Mouse (Mus musculus) E14TG2a.4 (cell line): ENCODE data around the gene Gimap7.

Source experiments
- H3K27me3 ChIP-seq: 2 replicates; pipeline ENCODE4 v1.6.1; 2014; ENCODE audit warnings: low read length, control low read depth; ENCODE audit not compliant: insufficient read depth
- H3K36me3 ChIP-seq: 2 replicates; pipeline ENCODE4 v1.6.1; 2014; ENCODE audit warnings: low read length, control low read depth; ENCODE audit not compliant: insufficient read depth
- H3K4me1 ChIP-seq: replicated peaks from 2 replicates; pipeline ENCODE4 v1.6.1; 2014; ENCODE audit warnings: low read depth, low read length, control low read depth
- H3K4me3 ChIP-seq: replicated peaks from 2 replicates; pipeline ENCODE4 v1.5.1; 2014; ENCODE audit warnings: mild to moderate bottlenecking, low read length
- H3K9me3 ChIP-seq: 2 replicates; pipeline ENCODE4 v1.6.1; 2014; ENCODE audit warnings: low read length, control low read depth
- CTCF ChIP-seq: conservative IDR thresholded peaks from 2 replicates; pipeline ENCODE4 v1.5.1; 2014; ENCODE audit warnings: low read length
- NANOG ChIP-seq: IDR thresholded peaks from 2 replicates; pipeline ENCODE4 v1.6.1; 2014; ENCODE audit warnings: borderline replicate concordance, low read length, mixed read lengths
- POU5F1 ChIP-seq: IDR thresholded peaks from 2 replicates; pipeline ENCODE4 v1.6.1; 2014; ENCODE audit warnings: low read length, borderline replicate concordance

Gene Gimap7

DNA sequence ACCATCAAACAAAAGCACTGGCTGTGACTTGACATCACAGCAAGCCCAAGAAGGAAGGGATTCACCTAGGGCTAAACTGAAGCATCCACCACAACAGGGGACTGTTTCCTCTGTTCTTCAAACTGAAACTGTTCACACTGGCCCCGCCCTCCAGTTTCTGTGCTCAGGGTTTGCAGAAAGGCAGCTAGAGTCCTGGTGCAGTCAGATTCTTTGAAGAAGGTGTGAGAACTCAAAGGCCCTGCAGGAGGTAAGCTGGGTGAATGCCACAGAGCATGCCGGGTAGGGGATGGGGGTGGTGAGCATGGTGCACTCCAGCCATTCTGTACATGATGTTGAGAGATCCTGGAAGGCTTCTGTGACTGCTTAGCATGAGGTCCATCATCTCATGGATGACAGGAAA is at the start of gene Gimap7, which contains the start of gene Gm28053:
Gene Gimap7, plus strand, starts transcription at position 167 of the 400 bp plus-strand sequence.
Gene Gm28053, plus strand, starts transcription at position 153 of the 400 bp plus-strand sequence.
- Histone ChIP-seq H3K4me1 (no peaks in the 10 kb centered on the region), H3K27me3 (no peaks in the 10 kb centered on the region), H3K36me3 (no peaks in the 10 kb centered on the region), H3K4me3 (no peak within 1 kb of the TSS), H3K9me3 (no peaks in the 10 kb centered on the region; the same call in 1 of the 2 replicates)
- TF ChIP-seq POU5F1 (no peak), CTCF (no peak), NANOG (no peak)

DNA sequence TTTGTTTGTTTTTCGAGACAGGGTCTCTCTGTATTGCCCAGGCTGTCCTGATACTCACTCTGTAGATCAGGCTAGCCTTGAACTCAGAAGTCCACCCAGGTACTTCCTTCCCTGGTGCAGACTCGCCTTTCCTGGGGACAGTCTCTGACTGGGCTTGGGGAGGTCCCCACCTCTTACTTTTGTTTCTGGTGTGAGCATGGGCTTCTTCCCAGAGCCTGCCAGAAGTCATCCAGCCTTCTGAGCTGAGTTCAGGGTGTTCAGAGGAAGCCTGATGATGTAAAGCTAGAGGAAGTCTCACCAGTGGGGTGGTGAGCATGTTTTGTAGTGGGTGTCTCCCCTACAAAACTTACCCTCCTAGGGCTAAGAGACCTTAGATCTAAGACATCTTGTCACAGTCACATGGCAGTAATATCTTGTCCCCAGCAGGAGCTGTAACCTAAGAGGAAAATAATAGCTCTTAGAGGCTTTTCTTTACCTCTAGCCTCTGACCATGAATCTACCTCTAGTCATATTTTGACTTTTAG is 48.9 kb upstream of the Gimap7 start:
- Histone ChIP-seq H3K9me3 (peaks cover 13% of the 10 kb centered on the region), H3K4me3 (no peak overlapping the region), H3K4me1 (peaks cover 12% of the 10 kb centered on the region), H3K27me3 (peaks cover 10% of the 10 kb centered on the region), H3K36me3 (no peaks in the 10 kb centered on the region)
- no peak for TF ChIP-seq NANOG
- TF ChIP-seq CTCF: no peak

DNA sequence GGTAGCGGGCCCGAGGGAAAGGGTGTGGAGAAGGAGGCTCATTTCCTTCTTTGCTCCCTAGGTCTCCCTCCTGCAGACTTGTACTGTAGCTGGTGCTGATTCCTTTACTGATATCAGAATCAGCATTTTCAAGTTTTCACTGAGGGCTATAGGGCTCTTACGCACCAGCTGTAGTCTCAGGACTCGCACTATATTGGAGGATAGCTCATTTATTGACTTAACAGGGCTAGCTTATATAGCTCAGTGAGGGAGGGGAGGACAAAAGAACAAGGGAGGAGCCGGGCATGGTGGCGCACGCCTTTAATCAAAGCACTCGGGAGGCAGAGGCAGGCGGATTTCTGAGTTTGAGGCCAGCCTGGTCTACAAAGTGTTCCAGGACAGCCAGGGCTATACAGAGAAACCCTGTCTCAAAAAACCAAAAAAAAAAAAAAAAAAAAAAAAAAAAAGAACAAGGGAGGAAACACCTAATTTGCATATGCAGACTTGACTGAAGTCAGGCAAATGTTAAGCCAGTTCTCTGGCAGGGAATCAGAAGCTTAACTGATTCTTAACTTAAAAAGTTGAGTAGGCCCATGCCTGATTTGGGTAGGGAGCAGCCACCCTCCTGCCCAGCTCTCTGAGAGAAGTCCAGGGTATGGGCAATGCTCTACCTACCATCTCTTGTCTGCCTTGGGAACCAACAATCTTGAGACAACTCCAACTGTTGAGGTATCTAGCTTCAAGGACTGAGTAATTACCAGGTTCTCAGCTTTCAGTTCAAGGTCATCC is 43.9 kb upstream of the Gimap7 start:
- no peak overlapping the region for H3K4me3 ChIP-seq
- peaks cover 33% of the 10 kb centered on the region for H3K4me1 ChIP-seq
- TF ChIP-seq POU5F1 (no peak), CTCF (no peak), NANOG (no peak)
- 0 out of 2 replicates have a peak, but pooled peaks cover under 1% of the 10 kb centered on the region for H3K27me3 ChIP-seq
- H3K9me3 ChIP-seq: peaks cover 13% of the 10 kb centered on the region
- no peaks in the 10 kb centered on the region for H3K36me3 ChIP-seq

DNA sequence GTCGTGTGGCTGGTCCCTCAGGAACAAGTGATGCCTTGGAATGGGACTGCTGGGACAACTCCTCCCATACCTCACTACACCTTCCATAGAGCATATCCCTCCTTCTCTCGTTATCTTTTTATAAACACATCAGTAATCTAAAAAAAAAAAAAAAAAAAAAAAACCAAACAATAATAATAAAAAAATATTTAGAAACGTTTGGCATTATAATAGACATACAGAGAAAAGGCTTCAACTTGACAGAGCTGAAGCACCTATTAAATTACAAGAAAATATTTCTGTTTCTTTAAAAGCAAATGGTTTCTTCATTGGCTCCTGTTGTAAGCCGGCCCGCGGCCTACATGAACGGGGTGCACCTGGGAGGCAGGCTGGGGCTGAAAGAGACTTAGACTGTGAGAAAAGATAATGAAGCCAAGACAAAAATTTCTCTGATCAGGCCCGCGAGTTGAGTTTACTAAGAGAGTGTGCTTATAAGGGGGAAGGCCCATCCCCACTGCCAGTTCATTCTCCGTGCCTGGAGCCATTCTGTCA is 43.0 kb upstream of the Gimap7 start:
- TF ChIP-seq POU5F1: no peak
- peaks cover 33% of the 10 kb centered on the region for H3K4me1 ChIP-seq

DNA sequence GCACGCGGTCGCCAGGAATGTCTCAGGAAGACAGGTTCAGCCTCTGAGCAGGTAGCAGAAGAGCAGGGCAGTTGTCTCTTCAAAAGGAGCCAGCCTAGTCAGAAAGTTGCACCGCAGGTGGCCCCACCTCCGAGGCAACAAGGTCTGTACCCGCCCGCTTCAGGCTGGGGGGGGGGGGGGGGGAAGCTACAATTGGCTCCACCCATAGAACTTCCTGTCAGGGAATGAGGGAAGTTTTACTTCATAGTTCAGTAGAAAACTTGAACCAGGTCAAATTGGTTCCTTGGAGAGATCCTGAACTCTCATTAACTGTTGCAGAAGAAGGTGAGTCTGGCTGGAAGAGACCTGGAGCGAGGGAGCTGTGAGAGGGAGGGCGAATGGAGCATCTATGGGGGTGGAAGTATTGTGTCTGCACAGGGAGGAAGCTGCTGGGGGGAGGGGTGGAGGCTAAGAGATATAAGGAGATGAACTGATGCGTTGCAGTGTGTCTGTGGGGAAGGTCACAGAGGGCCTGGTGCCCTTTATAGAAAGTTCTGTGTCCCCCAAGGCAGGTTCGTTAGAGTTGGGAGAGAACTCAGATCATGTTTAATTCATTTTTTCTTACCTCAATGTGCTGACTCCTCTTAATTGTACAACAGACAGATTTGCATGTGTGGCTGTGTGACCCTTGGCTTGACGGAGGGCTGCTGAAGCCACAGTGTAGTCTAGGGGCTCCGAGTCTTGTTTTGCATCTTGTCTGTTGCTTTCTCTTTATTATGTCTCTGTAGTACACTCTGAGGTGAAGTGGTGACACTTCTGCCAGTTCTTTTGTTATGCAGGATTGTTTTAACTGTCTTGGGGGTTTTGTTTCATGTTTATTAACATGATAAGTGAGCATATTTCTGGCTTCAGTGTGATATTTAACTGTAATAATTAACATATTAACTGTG is 42.2 kb upstream of the Gimap7 start, which contains the start of gene Gimap9:
Gene Gimap9, plus strand, starts transcription at position 199 of the 929 bp plus-strand sequence.
- Histone ChIP-seq H3K27me3 (no peaks in the 10 kb centered on the region), H3K36me3 (no peaks in the 10 kb centered on the region), H3K4me3 (peak within 1 kb of the TSS; percentile 53), H3K9me3 (peaks cover 13% of the 10 kb centered on the region), H3K4me1 (peaks cover 33% of the 10 kb centered on the region)
- TF ChIP-seq POU5F1 (peak; percentile 61; the same call in 1 of the 2 replicates), CTCF (no peak)

More for the DNA sequence above, 43.0 kb upstream of the Gimap7 start:
- Histone ChIP-seq H3K36me3 (no peaks in the 10 kb centered on the region), H3K4me3 (peak overlapping the region; percentile 53), H3K9me3 (peaks cover 13% of the 10 kb centered on the region), H3K27me3 (no peaks in the 10 kb centered on the region)

DNA sequence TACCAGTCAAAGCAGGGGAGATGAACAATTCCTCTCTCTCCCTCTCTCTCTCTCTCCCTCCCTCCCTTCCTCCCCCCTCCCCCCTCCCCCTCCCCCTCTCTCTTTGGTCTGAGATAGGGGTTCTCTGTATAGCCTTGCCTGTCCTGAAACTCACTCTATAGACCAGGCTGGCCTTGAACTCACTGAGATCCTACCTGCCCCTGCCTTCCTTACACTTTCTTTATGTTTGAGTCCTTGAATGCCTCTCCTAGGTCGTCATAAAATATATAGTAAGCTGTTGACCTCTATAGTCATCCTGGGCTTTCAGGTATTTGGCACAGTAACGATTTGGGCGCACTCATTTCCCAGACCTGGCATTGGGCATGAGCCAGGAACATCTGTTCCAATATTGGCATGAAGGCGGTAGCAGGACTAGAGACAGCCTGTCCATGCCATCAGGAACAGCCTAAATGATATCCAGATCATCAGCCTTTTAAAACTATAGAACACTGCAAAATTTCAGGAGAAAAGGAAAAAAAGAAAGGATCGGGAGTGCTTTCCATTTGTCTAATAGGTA is 41.5 kb upstream of the Gimap7 start:
- Histone ChIP-seq H3K36me3 (no peaks in the 10 kb centered on the region), H3K27me3 (no peaks in the 10 kb centered on the region), H3K4me3 (no peak overlapping the region), H3K4me1 (peaks cover 33% of the 10 kb centered on the region), H3K9me3 (peaks cover 13% of the 10 kb centered on the region)
- TF ChIP-seq NANOG: no peak
- no peak for TF ChIP-seq POU5F1
- no peak for TF ChIP-seq CTCF

DNA sequence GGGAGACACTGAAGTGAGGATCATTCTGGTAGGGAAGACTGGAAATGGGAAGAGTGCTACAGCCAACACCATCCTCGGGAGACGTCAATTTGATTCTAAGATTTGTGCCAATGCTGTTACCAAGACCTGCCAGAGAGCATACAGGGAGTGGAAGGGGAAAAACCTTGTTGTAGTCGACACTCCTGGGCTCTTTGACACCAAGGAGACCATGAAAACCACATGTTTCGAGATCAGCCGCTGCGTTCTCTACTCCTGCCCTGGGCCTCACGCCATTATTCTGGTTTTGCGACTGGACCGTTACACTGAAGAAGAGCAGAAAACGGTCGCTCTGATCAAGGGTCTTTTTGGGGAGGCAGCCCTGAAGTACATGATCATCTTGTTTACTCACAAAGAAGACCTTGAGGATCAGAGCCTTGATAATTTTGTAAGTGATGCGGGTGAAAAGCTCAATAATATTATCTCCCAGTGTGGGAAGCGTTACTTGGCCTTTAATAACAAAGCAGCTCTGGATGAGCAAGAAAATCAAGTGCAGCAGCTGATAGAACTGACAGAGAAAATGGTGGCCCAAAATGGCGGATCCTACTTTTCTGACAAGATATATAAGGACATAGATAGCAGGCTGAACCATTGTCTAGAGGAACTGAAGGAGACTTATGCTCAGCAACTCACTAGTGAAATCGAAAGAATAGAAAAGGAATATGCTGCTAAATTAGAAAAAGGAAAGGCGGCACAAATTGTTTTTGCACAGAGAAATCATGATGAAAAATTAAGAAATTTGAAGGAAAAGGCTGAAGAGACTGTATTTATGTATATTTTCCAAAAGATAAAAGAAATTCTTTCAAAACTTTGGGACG is 40.7 kb upstream of the Gimap7 start:
- Histone ChIP-seq H3K4me3 (no peak overlapping the region), H3K9me3 (peaks cover 13% of the 10 kb centered on the region), H3K4me1 (peaks cover 33% of the 10 kb centered on the region), H3K36me3 (no peaks in the 10 kb centered on the region), H3K27me3 (no peaks in the 10 kb centered on the region)
- TF ChIP-seq POU5F1: no peak
- TF ChIP-seq CTCF: no peak
- TF ChIP-seq NANOG: no peak
